Mouse (Mus musculus) heart, postnatal 0 days (tissue): ENCODE data around the gene Micall1.

Experiments
- CTCF ChIP-seq: IDR thresholded peaks from 2 replicates; pipeline ENCODE4 v1.5.1; 2016; ENCODE audit warnings: antibody characterized with exemption, control low read depth, low read depth
- EP300 ChIP-seq: IDR thresholded peaks from 2 replicates; pipeline ENCODE4 v1.6.1; 2016; ENCODE audit warnings: antibody characterized with exemption, low read depth

DNA sequence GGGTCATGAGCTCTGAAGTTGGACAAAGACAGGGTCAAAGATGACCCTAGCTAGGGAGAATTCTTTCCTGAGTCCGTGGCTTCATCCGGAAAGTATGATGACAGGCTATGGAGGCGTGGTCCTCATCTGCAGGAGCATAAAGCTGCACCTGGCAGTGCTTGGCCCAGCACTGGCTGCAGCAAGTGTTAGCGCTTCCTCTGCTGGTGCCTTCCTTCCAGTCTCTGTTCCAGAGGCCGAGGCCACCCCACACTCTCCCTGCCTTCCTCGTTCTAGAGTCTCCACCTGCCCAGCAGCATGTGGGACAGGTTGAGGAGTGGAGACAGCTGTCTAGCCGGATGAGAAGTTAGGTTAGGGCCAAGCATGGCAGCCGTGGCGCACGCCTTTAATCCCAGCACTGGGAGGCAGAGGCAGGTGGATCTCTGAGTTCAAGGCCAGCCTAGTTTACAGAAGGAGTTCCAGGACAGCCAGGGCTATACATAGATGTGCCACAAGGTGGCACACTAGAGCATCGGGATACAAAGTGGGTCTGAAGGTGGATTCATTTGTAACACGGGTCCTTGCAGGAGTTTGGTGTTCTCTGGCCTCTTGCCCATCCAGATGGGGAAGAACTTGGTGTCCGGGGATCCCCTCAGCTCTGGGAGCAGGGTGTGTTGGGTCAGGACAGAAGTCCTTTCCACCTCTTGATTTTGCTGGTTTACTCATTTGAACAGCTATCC lies 17.7 kb downstream of the Micall1 start:
- TF ChIP-seq CTCF (peak; percentile 70), EP300 (no peak)
